Mouse (Mus musculus) brain, embryonic 18.5 days (tissue): ENCODE measurements around the gene Osgep.
"Not testable (repeated sequence)": the region's sequence is repeated elsewhere in the genome, so short reads cannot be mapped to it uniquely, and the experiment has no call there.

Experiments used
- DNase-seq: peaks from one replicate; pipeline ENCODE4 v3.0.0-alpha.2; 2012; ENCODE audit warnings: low read depth, low spot score

Gene Osgep

DNA sequence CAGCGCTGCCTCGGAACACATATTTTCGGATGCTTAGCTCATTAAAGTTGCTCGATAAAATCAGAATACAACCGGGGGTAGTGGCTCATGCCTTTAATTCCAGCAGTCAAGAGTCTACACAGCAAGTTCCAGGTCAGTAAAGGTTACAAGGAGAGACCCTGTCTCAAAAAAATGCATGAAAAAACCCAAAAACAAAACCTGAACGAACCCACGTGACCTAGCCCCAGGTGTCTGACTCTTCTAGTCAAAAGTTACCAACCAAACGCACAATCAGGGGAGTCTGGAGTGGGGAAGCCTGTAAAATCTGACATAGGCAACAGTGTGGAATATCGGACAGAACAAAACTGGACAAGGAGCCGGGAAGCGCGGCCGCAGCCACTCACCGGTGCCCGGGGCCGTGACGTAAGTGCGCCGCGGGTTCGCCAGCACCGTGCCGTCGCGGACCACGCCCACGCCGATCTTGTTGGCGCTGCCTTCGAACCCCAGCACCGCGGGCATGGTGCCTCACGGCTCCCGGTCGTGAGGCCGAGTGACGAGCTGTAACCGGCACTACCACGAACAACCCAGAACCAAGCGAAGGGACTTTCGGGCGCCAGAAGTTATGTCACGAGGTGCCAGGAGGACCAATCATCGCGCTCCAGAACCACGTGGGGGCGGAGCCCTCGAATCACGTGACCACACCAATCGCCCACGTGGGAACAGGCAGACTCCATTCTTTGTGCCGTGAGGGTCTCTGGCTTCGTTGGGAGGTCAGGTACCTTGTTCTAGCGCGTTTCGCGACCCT lies at the start of gene Osgep, which contains the start of gene Apex1:
Gene Osgep, minus strand, starts transcription at position 613 of the 784 bp plus-strand sequence.
Gene Apex1, plus strand, starts transcription at position 688 of the 784 bp plus-strand sequence.
- peak; percentile 91 for DNase-seq

DNA sequence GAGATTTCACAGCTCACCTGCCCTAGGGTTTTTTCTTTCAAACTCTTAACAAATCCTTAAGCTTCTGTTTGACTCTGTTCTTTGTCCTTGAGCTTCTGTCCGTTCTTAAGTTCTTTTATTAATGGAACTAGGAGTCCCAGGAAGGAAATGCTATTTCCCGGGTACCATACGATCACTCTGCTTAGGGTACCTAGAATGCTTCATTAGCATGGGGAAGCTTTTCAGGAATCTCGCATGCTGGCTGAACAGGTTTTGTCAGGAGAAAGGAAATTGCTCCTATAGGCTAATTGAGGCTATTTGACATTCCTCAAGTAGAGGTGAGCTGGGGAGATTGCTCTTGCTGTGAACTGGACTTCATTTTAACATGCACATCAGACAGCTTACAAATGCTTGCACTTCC lies 49.0 kb upstream of the Osgep start:
- DNase-seq, result no peak

DNA sequence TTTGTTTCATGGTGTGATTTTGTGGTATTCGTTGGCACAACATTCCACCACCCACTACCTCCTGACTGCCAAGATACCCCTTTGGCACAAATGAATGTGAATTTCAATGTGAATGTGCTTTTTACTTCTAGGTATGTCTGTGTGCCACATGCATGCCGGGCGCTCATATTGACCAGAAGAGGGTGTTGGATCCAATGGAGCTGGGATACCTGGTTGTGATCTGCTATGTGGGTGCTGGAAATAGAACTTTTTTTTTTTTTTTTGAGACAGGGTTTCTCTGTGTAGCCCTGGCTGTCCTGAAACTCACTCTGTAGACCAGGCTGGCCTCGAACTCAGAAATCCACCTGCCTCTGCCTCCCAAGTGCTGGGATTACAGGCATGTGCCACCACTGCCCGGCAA lies 48.4 kb upstream of the Osgep start:
- DNase-seq, result not testable (repeated sequence)

DNA sequence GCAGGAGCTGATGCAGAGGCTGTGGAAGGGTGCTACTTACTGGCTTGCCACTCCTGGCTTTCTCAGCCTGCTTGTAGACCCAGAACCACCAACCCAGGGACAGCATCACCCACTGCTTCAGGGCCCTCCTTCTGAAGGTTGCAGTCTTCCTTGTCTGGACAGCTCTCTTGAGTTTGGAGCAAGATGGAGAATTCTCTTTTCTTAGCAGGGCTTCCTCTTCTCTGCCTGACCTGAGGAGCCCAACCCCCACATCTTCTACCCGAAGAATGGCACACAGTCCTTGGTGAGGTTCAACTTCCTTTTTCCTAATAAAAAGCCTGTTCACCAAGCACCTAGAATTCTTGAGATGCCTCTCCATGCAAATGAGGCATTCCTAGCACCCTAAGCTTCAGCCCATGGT lies 46.1 kb upstream of the Osgep start:
- DNase-seq, result no peak

DNA sequence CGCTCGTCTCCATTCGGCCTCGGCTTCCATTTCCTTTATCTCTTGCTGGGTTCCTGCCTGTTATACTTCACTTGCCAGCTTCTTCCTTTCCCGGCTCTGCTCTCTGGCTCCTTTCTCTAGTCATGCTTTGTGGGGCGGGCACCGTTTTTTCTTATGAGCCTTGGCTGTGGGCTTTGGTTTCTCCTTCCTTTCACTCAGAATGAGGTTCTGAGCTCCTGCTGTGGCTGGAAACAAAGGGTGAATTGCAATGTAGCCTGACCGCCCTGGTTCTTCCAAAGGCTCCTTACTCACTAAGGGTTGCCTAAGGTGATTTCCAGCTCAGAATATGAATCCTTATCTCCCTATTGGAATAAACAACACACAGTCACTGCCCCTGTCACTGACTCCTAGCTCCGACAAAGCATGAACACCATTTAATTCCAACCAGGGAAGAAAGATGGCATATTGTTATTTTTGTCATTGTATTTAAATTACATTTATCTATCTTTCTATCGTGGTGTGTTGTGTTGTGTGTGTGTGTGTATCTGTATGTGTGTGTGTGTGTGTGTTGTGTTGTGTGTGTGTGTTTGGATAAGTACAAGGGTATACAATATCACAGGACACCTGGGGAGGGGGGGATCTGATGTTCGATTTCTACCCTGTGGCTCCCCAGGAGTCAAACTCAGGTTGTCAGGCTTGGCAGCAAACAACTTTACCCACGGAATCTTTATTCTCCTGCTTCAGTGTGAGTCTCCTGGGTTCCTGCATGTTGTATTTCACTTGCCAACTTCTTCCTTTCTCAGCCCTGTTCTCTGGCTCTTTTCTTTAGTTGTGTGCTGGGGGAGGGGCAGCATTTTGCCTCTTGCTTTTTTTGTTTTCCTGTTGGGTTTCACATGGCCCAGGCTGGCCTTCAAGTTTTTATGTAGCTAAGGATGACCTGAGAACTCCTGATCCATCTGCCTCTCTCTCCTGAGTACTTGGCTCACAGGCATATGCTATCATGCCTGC lies 45.2 kb upstream of the Osgep start:
- DNase-seq, result no peak

DNA sequence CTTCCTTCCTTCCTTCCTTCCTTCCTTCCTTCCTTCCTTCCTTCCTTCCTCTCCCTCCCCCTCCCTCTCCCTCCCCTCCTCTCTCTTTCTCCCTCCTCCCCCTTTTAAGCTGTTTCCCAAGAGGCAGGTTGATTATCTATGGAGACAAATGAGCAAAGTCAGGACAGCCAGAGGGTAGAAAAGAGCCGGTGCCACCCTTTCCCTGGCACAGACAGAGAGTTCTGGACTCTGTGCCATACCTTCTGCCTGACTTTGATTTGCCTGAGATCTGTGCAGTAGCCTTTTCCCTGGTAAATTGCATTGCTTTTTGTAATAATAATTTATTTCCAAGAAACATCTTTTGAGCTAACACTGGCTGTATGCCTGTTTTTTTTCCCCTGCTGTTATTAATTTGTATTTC lies 44.3 kb upstream of the Osgep start:
- no peak for DNase-seq

DNA sequence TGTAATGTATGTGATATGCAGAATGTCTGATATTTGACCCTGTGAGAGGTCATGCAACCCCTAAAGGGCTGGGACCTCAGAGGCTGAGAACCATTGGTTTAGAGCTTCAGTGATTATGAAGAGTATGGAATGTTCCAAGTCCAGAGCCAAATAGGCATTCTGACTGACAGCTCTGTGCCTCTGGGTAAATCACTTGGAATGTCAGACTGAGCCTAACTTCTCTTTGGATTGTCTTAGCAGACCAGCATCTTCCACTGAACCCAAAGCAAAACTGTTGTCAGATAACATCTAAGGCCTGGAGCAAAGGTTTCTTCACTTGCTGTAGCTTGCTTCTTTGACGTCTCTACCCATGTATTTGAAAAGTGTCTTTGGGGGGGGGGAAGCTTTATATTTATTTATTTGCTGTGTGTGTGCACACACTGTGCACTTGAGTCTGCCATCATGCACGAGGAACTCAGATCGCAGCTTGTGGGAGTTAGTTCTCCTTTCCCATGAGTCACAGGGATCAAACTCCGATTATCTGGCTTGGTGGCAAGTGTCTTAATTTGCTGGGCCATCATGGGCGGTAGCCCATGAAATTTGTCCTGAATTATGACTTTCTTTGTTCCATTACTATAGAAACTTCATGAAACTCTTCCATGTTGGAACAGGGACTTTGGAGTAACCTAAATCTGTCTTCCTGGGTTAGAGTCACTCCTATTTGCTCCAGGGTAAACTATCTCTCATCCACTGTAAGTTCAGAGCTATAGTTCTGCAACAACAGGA lies 43.7 kb upstream of the Osgep start:
- DNase-seq, result no peak

DNA sequence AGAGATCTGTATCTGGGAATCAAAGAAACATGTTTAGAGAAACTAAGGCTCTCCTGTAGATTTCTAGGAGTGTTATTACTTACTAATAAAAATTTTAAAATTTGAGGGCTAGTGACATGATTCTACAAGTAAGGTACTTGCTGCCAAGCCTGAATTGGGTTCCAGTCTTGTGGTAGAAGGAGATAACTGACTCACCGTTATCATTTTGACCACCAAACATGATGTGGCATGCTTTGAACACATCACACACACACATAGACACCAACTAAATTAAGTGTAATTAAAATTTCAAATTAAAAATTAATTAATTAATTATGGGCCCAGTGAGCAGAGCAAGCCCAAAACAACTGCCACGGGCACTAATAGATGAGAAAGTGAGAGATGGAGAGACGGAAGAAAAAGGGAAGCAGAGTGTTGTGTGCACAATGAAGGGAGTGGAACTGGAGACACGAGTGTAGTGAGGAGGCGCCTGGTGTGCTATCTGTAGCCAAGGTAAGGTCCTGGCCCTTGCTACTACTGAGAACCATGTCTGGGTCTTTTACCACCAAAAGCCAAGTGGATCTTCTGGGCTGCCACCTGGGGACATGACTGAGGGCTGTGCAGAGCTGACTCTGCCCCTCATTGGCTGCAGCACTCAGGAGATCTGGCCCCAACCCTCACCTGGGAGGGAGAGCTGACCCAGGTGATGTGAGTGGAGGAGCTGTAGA lies 33.7 kb upstream of the Osgep start:
- not testable (repeated sequence) for DNase-seq

DNA sequence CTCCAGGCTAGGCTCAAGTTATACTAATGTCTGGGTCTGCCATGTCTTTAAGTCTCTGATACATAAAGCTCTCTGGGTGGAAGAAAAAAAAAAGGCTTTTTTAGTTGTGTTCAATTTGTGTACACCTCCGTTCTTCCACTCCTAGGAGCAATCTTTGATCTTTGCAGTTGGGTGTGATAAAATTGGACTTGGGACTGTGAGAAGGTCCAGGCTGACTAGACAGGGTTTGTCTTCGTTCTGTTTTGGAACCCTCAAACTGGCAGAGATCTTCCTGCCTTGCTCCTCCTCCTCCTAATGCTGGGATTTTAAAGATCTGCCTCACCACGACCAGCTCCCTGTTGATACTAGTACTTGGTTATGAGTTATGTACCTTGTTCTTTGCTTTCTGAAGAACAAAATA lies 32.5 kb upstream of the Osgep start:
- DNase-seq, result not testable (repeated sequence)

DNA sequence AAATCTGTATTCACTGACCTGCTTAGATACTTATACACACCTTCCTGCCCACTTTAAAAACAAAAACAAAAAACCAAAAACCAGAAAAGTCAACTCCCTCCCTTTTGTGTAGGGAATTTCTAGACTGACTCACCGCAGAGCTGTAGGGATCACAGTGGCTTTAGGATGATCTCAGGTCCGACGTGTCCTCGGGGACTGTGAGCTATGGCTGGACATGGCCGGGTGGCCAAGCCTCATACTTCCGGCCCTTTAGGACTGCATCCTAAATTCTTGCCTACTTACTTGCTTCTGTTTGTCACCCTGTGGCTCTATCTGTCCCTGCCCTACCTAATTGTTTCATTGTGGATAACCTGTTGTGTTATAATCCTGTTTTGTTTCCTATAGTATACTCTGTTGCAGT lies 32.0 kb upstream of the Osgep start:
- not testable (repeated sequence) for DNase-seq

DNA sequence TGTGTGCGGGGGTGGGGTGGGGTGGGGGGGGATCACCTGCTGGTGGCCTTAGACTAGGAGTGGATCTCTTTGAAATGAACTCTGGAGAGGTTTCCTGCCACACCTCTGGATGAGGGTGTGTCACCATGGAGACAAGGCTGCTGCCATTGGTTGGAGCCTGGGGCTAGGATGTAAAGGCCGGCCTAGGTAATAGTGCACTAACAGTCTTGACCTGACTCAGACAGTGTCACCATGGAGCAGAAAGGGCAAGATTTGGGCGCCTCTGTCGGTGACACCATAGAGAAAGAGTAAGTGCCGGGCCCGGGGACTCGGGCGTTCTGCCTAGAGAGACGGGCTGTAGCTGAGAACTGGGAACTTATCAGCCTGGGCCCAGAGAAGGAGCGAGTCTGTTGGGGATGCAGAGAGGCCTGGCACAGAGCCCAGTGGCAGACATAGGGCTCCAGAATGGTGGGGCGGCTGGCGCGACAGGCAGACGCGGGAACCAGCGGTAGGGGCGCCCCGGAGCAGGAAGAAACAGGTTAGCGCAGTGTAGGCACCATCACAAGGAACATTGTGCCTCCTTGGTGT lies 31.3 kb upstream of the Osgep start, which contains the start of gene Pnp2:
Gene Pnp2, plus strand, starts transcription at position 51 of the 567 bp plus-strand sequence.
- not testable (repeated sequence) for DNase-seq

DNA sequence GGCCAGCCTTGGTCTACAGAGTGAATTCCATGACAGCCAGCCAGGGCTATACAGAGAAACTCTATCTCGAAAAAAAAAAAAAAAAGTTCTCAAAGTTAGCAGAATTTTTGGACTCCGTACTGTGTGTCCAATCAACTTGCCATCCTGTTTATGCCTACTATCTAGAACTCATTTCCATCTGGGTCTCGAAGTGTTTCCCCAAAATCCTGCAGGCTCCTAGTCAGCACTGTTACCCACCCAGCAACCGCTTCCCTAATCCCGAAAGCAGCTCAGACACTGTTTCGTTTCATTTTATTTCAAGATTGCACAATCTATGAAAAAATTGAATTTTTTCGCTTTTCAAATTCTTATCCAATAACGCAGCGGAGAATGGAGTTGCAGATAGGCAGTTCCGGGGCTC lies 30.8 kb upstream of the Osgep start:
- no peak for DNase-seq

DNA sequence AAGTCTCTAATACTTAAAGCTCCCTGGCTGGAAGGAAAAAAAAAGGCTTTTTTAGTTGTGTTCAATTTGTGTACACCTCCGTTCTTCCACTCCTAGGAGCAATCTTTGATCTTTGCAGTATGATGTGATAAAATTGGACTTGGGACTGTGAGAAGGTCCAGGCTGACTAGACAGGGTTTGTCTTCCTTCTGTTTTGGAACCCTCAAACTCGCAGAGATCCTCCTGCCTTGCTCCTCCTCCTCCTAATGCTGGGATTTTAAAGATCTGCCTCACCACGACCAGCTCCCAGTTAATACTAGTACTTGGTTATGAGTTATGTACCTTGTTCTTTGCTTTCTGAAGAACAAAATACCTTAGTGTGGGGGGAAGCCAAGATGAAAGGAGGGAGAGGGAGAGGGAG lies 20.8 kb upstream of the Osgep start:
- DNase-seq, result not testable (repeated sequence)

DNA sequence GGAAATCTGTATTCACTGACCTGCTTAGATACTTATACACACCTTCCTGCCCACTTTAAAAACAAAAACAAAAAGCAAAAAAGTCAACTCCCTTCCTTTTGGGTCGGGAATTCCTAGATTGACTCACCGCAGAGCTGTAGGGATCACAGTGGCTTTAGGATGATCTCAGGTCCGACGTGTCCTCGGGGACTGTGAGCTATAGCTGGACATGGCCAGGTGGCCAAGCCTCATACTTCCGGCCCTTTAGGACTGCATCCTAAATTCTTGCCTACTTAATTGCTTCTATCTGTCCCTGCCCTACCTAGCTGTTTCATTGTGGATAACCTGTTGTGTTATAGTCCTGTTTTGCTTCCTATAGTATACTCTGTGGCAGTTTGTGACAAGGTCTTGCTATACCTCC lies 20.4 kb upstream of the Osgep start:
- not testable (repeated sequence) for DNase-seq

DNA sequence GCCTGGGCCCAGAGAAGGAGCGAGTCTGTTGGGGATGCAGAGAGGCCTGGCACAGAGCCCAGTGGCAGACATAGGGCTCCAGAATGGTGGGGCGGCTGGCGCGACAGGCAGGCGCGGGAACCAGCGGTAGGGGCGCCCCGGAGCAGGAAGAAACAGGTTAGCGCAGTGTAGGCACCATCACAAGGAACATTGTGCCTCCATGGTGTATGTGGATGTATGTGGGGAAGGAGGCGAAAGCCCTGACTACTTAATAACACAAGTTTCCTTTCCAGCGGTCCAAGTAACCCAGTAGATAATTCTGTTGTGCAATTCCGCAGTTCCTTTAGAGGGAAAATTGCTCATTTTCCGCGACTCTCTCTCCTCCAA lies 20.0 kb upstream of the Osgep start:
- DNase-seq, result not testable (repeated sequence)

DNA sequence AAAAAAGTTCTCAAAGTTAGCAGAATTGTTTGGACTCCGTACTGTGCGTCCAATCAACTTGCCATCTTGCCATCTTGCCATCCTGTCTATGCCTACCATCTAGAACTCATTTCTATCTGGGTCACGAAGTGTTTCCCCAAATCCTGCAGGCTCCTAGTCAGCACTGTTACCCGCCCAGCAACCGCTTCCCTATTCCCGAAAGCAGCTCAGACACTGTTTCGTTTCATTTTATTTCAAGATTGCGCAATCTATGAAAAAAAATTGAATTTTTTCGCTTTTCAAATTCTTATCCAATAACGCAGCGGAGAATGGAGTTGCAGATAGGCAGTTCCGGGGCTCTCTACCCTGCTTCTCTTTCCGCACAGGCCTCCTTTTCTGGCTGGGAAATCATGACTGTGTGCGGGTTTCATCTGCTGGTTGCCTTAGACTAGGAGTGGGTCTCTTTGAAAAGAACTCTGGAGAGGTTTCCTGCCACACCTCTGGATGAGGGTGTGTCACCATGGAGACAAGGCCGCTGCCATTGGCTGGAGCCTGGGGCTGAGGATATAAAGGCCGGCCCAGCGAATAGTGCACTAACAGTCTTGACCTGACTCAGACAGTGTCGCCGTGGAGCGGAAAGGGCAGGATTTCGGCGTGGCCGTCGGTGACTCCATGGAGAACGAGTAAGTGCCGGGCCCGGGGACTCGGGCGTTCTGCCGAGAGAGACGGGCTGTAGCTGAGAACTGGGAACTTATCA lies 19.4 kb upstream of the Osgep start, which contains the start of gene Gm49342:
Gene Gm49342, plus strand, starts transcription at position 586 of the 736 bp plus-strand sequence.
- DNase-seq, result no peak

DNA sequence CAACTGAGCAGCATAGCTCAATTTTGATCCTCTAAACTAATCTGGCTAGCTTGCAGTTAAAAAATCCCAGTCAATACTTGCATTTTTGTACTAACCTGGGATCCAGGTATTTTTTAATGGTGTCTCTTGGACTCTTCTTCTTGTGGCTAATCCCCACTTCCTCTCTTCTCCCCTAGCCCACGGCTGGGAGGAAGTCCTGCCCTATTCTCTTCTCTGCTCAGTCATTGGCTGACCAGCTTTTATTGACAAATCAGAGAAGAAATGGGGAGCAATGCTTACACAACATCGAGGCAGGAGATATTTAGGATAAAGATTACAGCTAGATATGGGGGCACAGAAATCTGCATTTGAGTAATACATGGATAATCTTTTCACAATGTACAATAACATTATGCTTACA lies 14.2 kb upstream of the Osgep start:
- DNase-seq, result no peak

DNA sequence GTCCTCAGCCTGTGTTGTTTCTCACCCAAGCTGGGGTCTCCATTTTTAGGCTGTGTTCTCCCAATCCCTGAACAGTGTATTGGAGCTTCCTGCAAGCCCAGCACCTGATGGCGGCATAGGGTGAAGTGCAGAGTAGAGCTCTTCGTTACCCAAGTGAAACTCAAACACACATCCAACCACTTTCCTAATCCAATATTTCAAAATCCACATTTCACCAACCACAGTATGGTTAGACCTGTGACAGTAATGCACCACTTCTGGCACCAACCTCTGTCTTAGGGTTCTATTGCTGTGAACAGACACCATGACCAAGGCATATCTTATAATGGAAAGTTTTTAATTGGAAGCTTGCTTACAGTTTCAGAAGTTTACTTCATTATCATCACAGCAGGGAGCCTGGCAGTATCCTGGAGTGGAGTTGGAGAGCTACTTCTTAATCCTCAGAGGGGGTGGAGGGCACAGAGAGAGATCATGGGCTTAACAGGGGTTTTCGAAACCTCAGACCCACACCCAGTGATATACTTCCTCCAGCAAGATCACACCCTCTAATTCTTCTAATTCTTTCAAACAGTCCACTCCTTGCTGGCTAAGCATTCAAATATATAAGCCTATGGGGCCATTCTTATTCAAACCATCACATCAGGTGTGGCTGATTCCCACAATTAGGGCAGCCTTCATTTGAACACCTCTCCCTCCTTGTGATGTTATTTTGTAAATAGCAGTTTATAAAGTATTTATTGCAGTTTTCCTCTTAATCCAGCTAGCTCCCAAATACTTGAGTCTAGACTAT lies 13.6 kb upstream of the Osgep start:
- DNase-seq, result no peak

DNA sequence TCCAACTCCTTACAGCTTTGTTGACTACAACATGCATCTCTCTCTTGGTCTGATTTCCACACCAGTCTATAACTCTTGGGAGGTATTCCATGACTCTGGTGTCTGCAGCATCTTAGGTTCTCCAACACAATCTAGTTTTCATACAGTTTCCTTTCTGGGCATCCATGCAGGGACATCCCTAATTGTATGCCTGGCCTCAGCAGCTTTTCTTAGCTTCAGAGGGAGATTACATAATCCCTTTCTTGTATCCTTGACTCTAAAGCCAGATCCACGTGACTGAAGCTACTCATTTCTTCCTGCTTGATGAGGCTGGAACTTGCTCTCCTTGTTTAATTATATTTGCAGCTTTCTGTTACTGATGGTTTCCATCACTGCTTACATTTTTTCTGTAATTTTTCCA lies 12.0 kb upstream of the Osgep start:
- no peak for DNase-seq
